Mouse (Mus musculus): ENCODE data around the gene Ipo7. TPM values are rescaled to one million over a fixed set of nuclear protein-coding genes. Genes with fewer than 3 reads are reported as not detected.
"Not testable (repeated sequence)": the region's sequence is repeated elsewhere in the genome, so short reads cannot be mapped to it uniquely, and the experiment has no call there.

The Ipo7 gene
- polyA plus RNA-seq, 1 experiment from 2014 or later = 21.9 TPM

DNA sequence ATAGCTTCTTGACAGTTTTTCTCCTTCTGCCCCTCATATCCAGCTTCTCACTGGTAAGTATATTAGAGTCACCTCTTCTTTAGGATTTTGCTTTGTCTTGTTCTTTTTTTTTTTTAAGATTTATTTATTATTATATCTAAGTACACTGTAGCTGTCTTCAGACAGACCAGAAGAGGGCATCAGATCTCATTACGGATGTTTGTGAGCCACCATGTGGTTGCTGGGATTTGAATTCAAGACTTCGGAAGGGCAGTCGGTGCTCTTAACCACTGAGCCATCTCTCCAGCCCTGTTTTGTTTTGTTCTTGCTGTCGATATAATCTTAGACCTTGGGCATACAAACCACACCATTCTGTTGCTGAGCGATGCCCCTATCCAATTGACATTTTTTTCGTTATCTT, 31.3 kb upstream of the Ipo7 start, which contains the start of gene Tmem41b:
Gene Tmem41b (minus strand): TSS at position 155 of the 400 bp plus-strand sequence.
- not testable (repeated sequence) for H3K4me1 ChIP-seq (ENCODE audit: control insufficient read depth, insufficient read depth, low read length); ATAC-seq (ENCODE audit: low FRiP score, low TSS enrichment)
- 48% methylated on average over 6 of the region's 6 CpGs for WGBS

DNA sequence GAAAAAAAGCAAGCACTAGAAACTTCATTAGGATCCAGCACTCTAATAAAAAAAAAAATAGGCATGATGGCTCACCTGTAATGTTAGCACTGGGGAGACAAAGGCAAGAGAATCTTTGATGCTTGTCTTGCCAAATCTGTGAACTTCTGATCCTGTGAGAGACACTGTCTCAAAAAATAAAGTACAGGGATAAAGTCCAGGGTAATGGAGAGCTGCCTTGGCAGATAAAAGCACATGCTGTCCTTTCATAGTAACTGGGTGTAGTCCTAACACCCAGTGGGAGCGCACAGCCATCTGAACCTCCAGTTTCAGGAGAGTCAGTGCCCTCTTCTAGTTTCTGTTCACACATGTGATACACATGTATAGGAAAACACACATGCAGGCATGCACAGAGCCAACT, 26.8 kb upstream of the Ipo7 start:
- no peaks in the 10 kb centered on the region for H3K4me1 ChIP-seq (ENCODE audit: control insufficient read depth, insufficient read depth, low read length)
- no peak overlapping the region for H3K4me2 ChIP-seq (replicated peaks; ENCODE audit: low read depth, low read length)
- no peak overlapping the region for H3K27ac ChIP-seq (ENCODE audit: low read depth, low read length)
- 83% methylated on average over 1 of the region's 1 CpGs for WGBS
- H3K9ac ChIP-seq (ENCODE audit: low read depth, low read length) = no peak overlapping the region
- no peaks in the 10 kb centered on the region for H3K27me3 ChIP-seq (ENCODE audit: control insufficient read depth, insufficient read depth, low read length)
- H3K4me3 ChIP-seq (ENCODE audit: low read length) = no peak overlapping the region
- H3K36me3 ChIP-seq (ENCODE audit: control insufficient read depth, insufficient read depth, low read length) = no peaks in the 10 kb centered on the region
- no peak for ATAC-seq (ENCODE audit: low FRiP score, low TSS enrichment)
- H3K9me3 ChIP-seq (ENCODE audit: control insufficient read depth, low read length) = no peaks in the 10 kb centered on the region

More for the DNA sequence above, 31.3 kb upstream of the Ipo7 start, which contains the start of gene Tmem41b:
- Histone ChIP-seq H3K4me2 (replicated peaks; ENCODE audit: low read depth, low read length) (peak within 1 kb of the TSS; percentile 67), H3K4me3 (ENCODE audit: low read length) (peak within 1 kb of the TSS; percentile 67), H3K36me3 (ENCODE audit: control insufficient read depth, insufficient read depth, low read length) (peaks cover 17% of the 10 kb centered on the region; the same call in 1 of the 2 replicates), H3K9ac (ENCODE audit: low read depth, low read length) (peak within 1 kb of the TSS; percentile 78), H3K27ac (ENCODE audit: low read depth, low read length) (0 out of 2 replicates have a peak within 1 kb of the TSS, but pooled peaks have one; percentile 57)
- H3K27me3 ChIP-seq (ENCODE audit: control insufficient read depth, insufficient read depth, low read length); H3K9me3 ChIP-seq (ENCODE audit: control insufficient read depth, low read length): not testable (repeated sequence)

DNA sequence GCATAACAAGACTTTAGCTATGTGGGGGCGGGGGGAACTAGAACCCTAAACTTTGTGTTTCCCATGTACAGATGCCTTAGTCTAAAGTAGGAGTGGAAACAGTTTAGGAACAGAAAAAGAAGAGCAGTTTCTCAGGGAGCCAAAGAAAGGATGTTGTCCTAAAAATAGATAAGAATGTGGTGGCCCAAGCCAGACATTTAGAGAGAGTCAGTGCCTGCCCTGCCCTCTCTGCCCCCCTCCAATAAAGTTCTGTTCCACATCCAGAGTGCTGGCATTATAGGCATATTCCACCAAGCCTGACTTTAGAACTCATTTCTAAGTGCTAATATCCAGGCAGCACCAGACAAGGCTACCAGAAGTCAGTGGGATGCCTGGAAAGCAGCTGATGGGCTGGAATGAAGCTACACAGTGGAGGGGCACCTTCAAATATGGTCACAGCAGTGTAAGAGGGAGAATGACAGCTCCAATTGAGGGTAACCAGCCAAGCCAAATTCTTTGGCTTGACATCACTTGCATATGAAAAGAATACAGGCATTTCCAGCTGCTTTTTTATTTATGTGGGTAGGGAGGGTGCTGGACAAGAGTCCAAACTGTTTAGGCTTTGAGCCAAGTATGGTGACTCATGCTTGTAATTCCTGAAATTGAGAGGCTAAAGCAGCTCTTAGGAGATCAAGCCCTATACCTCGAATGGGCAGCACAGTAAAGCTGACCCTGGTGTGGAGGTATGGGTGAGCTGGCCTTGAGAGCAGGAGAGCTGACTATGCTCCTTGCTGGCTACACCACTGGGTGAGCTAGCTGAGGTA, 24.7 kb upstream of the Ipo7 start:
- 53% methylated on average over 2 of the region's 2 CpGs for WGBS
- no peak overlapping the region for H3K4me2 ChIP-seq (replicated peaks; ENCODE audit: low read depth, low read length)
- H3K27me3 ChIP-seq (ENCODE audit: control insufficient read depth, insufficient read depth, low read length) = no peaks in the 10 kb centered on the region
- no peak overlapping the region for H3K27ac ChIP-seq (ENCODE audit: low read depth, low read length)
- no peak for ATAC-seq (ENCODE audit: low FRiP score, low TSS enrichment)
- H3K9me3 ChIP-seq (ENCODE audit: control insufficient read depth, low read length) = no peaks in the 10 kb centered on the region
- no peaks in the 10 kb centered on the region for H3K36me3 ChIP-seq (ENCODE audit: control insufficient read depth, insufficient read depth, low read length)
- no peak overlapping the region for H3K4me3 ChIP-seq (ENCODE audit: low read length)
- H3K9ac ChIP-seq (ENCODE audit: low read depth, low read length) = no peak overlapping the region
- H3K4me1 ChIP-seq (ENCODE audit: control insufficient read depth, insufficient read depth, low read length) = no peaks in the 10 kb centered on the region

DNA sequence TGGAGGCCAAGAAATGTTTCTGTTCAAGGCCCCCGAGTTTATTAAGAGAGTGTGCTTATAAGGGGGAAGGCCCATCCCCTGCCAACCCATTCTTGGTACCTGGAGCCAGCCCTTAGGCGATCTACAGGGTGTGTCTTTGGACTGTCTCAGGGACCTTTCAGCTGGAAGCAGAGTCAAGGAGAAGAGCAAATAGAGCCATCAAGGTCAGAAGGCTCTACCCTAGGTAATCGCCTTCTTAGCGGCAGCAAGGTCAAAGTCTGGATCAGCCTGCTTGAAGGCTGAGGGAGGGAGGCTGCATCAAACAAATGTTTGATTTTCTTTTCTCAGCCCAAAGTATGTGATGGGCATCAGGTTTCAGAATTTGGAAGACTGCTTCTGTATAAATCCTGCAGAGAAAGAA, 19.7 kb upstream of the Ipo7 start:
- no peak overlapping the region for H3K27ac ChIP-seq (ENCODE audit: low read depth, low read length)
- H3K36me3 ChIP-seq (ENCODE audit: control insufficient read depth, insufficient read depth, low read length) = no peaks in the 10 kb centered on the region
- WGBS = 84% methylated on average over 4 of the region's 4 CpGs
- H3K4me3 ChIP-seq (ENCODE audit: low read length) = no peak overlapping the region
- no peak overlapping the region for H3K9ac ChIP-seq (ENCODE audit: low read depth, low read length)
- H3K4me1 ChIP-seq (ENCODE audit: control insufficient read depth, insufficient read depth, low read length) = no peaks in the 10 kb centered on the region
- no peak overlapping the region for H3K4me2 ChIP-seq (replicated peaks; ENCODE audit: low read depth, low read length)
- no peaks in the 10 kb centered on the region for H3K9me3 ChIP-seq (ENCODE audit: control insufficient read depth, low read length)
- H3K27me3 ChIP-seq (ENCODE audit: control insufficient read depth, insufficient read depth, low read length) = no peaks in the 10 kb centered on the region
- no peak for ATAC-seq (ENCODE audit: low FRiP score, low TSS enrichment)

DNA sequence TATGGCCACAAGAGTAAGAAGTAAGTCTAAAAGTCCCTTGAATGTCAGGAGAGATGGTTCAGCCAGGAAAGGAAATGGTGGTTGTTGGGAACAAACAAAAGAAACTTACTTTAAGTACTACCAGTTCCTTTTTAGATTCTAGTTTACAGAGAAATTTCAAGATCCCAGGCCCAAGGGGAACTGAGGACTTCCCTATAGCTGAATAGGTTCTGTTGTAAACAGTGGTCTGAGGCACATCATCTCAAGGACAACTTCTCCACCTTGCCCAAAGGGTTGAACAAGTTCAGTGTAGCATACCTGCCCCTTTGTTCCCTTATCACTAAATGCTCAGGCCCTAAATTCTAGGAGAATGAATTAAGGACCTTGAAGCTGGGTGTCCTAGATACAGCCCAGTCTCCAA, 16.0 kb upstream of the Ipo7 start:
- no peak overlapping the region for H3K4me3 ChIP-seq (ENCODE audit: low read length)
- no peaks in the 10 kb centered on the region for H3K4me1 ChIP-seq (ENCODE audit: control insufficient read depth, insufficient read depth, low read length)
- H3K4me2 ChIP-seq (replicated peaks; ENCODE audit: low read depth, low read length) = no peak overlapping the region
- no peaks in the 10 kb centered on the region for H3K27me3 ChIP-seq (ENCODE audit: control insufficient read depth, insufficient read depth, low read length)
- ATAC-seq (ENCODE audit: low FRiP score, low TSS enrichment) = no peak
- no peaks in the 10 kb centered on the region for H3K9me3 ChIP-seq (ENCODE audit: control insufficient read depth, low read length)
- H3K9ac ChIP-seq (ENCODE audit: low read depth, low read length) = no peak overlapping the region
- H3K36me3 ChIP-seq (ENCODE audit: control insufficient read depth, insufficient read depth, low read length) = no peaks in the 10 kb centered on the region
- H3K27ac ChIP-seq (ENCODE audit: low read depth, low read length) = no peak overlapping the region

DNA sequence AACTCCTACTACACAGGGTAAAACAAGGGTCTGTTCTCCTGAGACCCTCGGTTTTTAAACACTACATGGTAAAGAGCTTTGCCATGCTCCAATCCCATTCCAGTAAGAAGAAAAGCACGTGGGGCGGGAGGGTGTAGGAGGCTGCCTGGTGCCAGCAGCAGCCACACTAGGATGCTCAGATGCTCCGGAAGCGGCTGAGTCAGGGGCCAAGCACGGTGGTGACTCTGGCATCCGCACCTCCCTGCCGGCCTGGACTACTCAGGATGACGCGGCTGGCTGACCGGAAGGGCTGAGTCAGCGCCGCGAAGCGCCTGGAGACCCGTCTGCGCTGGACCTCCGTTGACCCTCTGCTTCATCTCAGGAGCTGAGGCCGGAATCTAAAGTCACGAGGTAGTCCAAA, 15.1 kb upstream of the Ipo7 start:
- 7% methylated on average over 20 of the region's 20 CpGs for WGBS
- Histone ChIP-seq H3K9ac (ENCODE audit: low read depth, low read length) (0 out of 2 replicates have a peak overlapping the region, but pooled peaks have one; percentile 0), H3K36me3 (ENCODE audit: control insufficient read depth, insufficient read depth, low read length) (no peaks in the 10 kb centered on the region), H3K4me3 (ENCODE audit: low read length) (no peak overlapping the region), H3K9me3 (ENCODE audit: control insufficient read depth, low read length) (no peaks in the 10 kb centered on the region), H3K4me2 (replicated peaks; ENCODE audit: low read depth, low read length) (peak overlapping the region; percentile 15), H3K27ac (ENCODE audit: low read depth, low read length) (no peak overlapping the region), H3K4me1 (ENCODE audit: control insufficient read depth, insufficient read depth, low read length) (no peaks in the 10 kb centered on the region), H3K27me3 (ENCODE audit: control insufficient read depth, insufficient read depth, low read length) (no peaks in the 10 kb centered on the region)
- peak; percentile 94 for ATAC-seq (ENCODE audit: low FRiP score, low TSS enrichment)

DNA sequence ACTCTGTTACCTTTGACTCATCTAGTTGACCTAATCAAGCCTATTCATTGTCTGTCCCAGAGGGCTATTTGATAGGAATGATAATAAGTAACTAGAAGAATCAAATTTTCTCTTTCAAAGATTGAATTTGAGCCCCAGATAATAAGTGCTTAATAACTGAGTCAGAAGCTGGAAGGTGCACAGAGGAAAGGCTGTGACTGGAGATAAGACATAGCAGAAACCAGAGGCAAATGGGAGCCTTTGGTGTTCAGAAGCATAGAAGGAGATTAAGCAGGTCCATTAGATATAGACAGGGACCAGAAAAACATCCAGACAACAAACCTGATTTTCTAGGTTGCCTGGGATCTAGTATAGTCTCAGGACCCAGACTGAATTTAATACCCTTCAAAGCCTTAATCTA, 12.1 kb upstream of the Ipo7 start:
- no peak overlapping the region for H3K4me3 ChIP-seq (ENCODE audit: low read length)
- H3K4me1 ChIP-seq (ENCODE audit: control insufficient read depth, insufficient read depth, low read length) = no peaks in the 10 kb centered on the region
- H3K9me3 ChIP-seq (ENCODE audit: control insufficient read depth, low read length) = no peaks in the 10 kb centered on the region
- H3K27ac ChIP-seq (ENCODE audit: low read depth, low read length) = no peak overlapping the region
- H3K36me3 ChIP-seq (ENCODE audit: control insufficient read depth, insufficient read depth, low read length) = no peaks in the 10 kb centered on the region
- no peak for ATAC-seq (ENCODE audit: low FRiP score, low TSS enrichment)
- H3K4me2 ChIP-seq (replicated peaks; ENCODE audit: low read depth, low read length) = no peak overlapping the region
- H3K9ac ChIP-seq (ENCODE audit: low read depth, low read length) = no peak overlapping the region
- H3K27me3 ChIP-seq (ENCODE audit: control insufficient read depth, insufficient read depth, low read length) = no peaks in the 10 kb centered on the region

DNA sequence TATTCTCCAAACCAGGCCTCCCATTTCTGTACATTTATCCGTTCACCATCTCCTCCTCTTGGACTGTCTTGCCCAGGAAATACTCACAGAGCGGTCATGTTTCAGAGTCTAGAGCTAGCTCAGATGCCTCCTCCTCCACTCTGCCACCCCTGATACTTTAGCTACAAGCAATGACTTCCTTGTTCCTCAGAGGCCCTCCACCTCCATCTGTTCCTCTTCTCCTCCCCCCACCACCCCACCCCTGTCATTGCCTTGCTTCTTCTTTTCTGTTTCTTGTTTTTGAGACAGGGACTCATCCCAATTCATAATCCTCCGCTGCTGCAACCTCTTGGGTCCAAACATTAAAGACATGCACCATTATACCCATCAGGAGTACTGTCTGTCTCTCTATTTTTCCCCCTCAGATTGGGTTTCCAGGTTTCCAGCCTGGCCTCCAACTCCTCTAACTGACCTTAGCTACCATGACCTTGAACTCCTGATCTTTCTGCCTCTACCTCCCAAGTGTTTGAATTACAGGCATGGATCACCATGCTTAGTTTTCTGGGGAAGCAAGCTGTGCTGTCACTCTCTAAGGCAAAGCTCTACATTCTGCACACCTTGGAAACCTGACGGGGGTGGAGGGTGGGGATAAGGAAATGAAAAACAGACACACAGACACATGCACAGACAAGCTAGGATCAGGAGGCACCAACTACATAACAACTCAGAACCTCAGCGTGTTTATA, 11.4 kb upstream of the Ipo7 start:
- Histone ChIP-seq H3K27me3 (ENCODE audit: control insufficient read depth, insufficient read depth, low read length) (no peaks in the 10 kb centered on the region), H3K9me3 (ENCODE audit: control insufficient read depth, low read length) (no peaks in the 10 kb centered on the region), H3K9ac (ENCODE audit: low read depth, low read length) (no peak overlapping the region), H3K27ac (ENCODE audit: low read depth, low read length) (no peak overlapping the region), H3K4me1 (ENCODE audit: control insufficient read depth, insufficient read depth, low read length) (no peaks in the 10 kb centered on the region), H3K36me3 (ENCODE audit: control insufficient read depth, insufficient read depth, low read length) (no peaks in the 10 kb centered on the region), H3K4me2 (replicated peaks; ENCODE audit: low read depth, low read length) (no peak overlapping the region), H3K4me3 (ENCODE audit: low read length) (no peak overlapping the region)
- 77% methylated on average over 5 of the region's 5 CpGs for WGBS
- no peak for ATAC-seq (ENCODE audit: low FRiP score, low TSS enrichment)

DNA sequence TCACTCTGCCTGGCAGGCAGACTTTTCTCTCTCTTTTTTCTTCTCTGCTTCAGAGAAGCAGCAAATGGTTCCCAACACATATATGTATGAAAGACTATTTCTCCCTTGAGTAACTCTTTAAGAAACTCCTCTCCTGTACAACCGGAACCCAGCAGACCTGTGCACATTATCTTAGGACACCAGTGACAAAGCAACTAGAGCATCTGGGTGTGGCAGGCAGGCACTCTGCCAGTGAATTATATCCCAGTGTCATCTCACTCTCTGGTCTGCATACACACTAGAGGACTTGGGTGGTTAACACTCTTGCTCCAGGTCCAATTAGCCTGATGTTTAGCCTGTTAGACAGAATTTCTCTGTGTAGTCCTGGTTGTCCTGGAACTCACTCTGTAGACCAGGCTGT, 9.6 kb upstream of the Ipo7 start:
- H3K27me3 ChIP-seq (ENCODE audit: control insufficient read depth, insufficient read depth, low read length) = no peaks in the 10 kb centered on the region
- no peak overlapping the region for H3K27ac ChIP-seq (ENCODE audit: low read depth, low read length)
- H3K36me3 ChIP-seq (ENCODE audit: control insufficient read depth, insufficient read depth, low read length) = no peaks in the 10 kb centered on the region
- H3K4me3 ChIP-seq (ENCODE audit: low read length) = no peak overlapping the region
- no peaks in the 10 kb centered on the region for H3K9me3 ChIP-seq (ENCODE audit: control insufficient read depth, low read length)
- no peak overlapping the region for H3K9ac ChIP-seq (ENCODE audit: low read depth, low read length)
- no peaks in the 10 kb centered on the region for H3K4me1 ChIP-seq (ENCODE audit: control insufficient read depth, insufficient read depth, low read length)
- ATAC-seq (ENCODE audit: low FRiP score, low TSS enrichment) = no peak
- H3K4me2 ChIP-seq (replicated peaks; ENCODE audit: low read depth, low read length) = no peak overlapping the region
- whole genome bisulfite sequencing = 92% methylated on average over 1 of the region's 1 CpGs

Data from kidney, embryonic 14.5 days (tissue).